ENCODE assay signal across 14 mouse cellular contexts in the genomic region with DNA sequence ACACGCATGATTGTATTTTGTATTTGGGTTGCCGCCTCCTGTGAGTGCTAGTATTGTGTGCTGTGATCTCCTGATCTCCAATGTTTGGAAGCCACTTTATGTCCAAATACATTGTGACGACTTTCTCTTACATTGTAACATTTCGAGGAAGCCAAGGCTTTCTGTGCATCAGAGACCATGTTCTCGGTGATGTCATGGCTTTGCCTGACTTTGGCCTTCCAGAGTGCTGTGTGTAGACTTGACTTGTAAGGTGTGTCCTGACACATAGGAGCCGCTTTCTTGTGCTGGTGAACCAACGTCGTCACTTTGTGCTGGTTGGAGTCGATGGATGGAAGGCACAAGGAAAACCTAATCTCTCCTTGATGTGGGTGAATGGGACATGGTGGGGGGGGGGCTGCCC.
"Had no signal": no experiment of that assay in that cellular context is flagged by ENCODE, and none has a peak within 500 bp of the region (broad histone marks: within the 10 kb centered on the region; RNA-seq: fewer than 3 reads in every experiment).

No protein-coding gene starts in this region.

- H3K9me3 ChIP-seq: limb, embryonic 12.5 days; limb, embryonic 15.5 days; midbrain, embryonic 10.5 days; midbrain, embryonic 15.5 days had no signal

- H3K4me2 ChIP-seq: limb, embryonic 12.5 days; limb, embryonic 15.5 days; lung, embryonic 14.5 days; midbrain, embryonic 15.5 days had no signal

- H3K27me3 ChIP-seq: limb, embryonic 12.5 days; limb, embryonic 15.5 days; midbrain, embryonic 15.5 days had no signal

- ATAC-seq: inflammation-experienced regulatory T-cells, adult 6 months; intestine, embryonic 16.5 days; midbrain, embryonic 15.5 days had no signal

- DNase-seq: kidney, adult 18-20 months; kidney, adult 9 months; kidney, postnatal 14 days; kidney, postnatal 4 days; left cerebral cortex, postnatal 4 days; lung, embryonic 14.5 days; lung, postnatal 10 days; thymus, adult 18-20 months had no signal

- H3K27ac ChIP-seq: limb, embryonic 12.5 days; limb, embryonic 15.5 days; midbrain, embryonic 10.5 days; midbrain, embryonic 15.5 days had no signal

- H3K9ac ChIP-seq: limb, embryonic 12.5 days; limb, embryonic 15.5 days; lung, embryonic 14.5 days; midbrain, embryonic 15.5 days had no signal

- H3K4me3 ChIP-seq: limb, embryonic 12.5 days; limb, embryonic 15.5 days; midbrain, embryonic 10.5 days; midbrain, embryonic 15.5 days had no signal
